In genomic region chr6:81817050-81817827, GRCm38 (mm10) we compare ENCODE assay signal across 10 mouse cellular contexts.
A peak's percentile ranks its signal among the peaks of the same experiment; 100 is the strongest.
DNase-seq lines count a peak whose midpoint lies in the region; ATAC-seq and TF ChIP-seq lines count a peak whose summit lies in the region.
"Had no signal": no experiment of that assay in that cellular context is flagged by ENCODE, and none has a peak within 500 bp of the region (broad histone marks: within the 10 kb centered on the region; RNA-seq: fewer than 3 reads in every experiment).

No protein-coding gene starts in this region.

- peak; percentile 76 for TF ChIP-seq CTCF in lung, embryonic 14.5 days (IDR thresholded peaks at IDR 0.05; ENCODE audit: low read depth)

- WGBS in forebrain, embryonic 12.5 days = 73% methylated on average over 9 of the region's 9 CpGs
- WGBS in lung, embryonic 14.5 days = 69% methylated on average over 9 of the region's 9 CpGs

- H3K9me3 ChIP-seq in forebrain, embryonic 12.5 days = no peaks in the 10 kb centered on the region
- no peaks in the 10 kb centered on the region for H3K9me3 ChIP-seq in lung, embryonic 14.5 days (ENCODE audit: low read depth, low read length)
- H3K9me3 ChIP-seq: embryonic facial prominence, embryonic 13.5 days had no signal

- no peak overlapping the region for H3K4me2 ChIP-seq in forebrain, embryonic 12.5 days
- H3K4me2 ChIP-seq in lung, embryonic 14.5 days = no peak overlapping the region
- H3K4me2 ChIP-seq: embryonic facial prominence, embryonic 13.5 days had no signal

- peak; percentile 74; the same call in 1 of the 2 replicates for ATAC-seq in forebrain, embryonic 12.5 days (ENCODE audit: low FRiP score)
- ATAC-seq in lung, embryonic 14.5 days (ENCODE audit: insufficient read depth) = 0 out of 2 replicates have a peak, but pooled peaks have one; percentile 28
- ATAC-seq in inflammation-experienced regulatory T-cells, adult 6 months = no peak

- no peaks in the 10 kb centered on the region for H3K36me3 ChIP-seq in forebrain, embryonic 12.5 days (replicated peaks)
- no peaks in the 10 kb centered on the region for H3K36me3 ChIP-seq in lung, embryonic 14.5 days (ENCODE audit: insufficient read depth)
- H3K36me3 ChIP-seq: embryonic facial prominence, embryonic 13.5 days had no signal

- peak; percentile 43 for DNase-seq in ovary, postnatal 14 days (ENCODE audit: low spot score)
- DNase-seq in ovary, postnatal 10 days (ENCODE audit: low spot score) = no peak
- DNase-seq in brain, embryonic 18.5 days (ENCODE audit: low read depth, low spot score) = peak; percentile 72
- DNase-seq in kidney, postnatal 14 days = peak; percentile 50
- peak; percentile 81 for DNase-seq in lung, embryonic 14.5 days
- DNase-seq in right cerebral cortex, adult 2 months (ENCODE audit: low spot score in 2 of 2) = peak; percentile 85 to 89

- no peak overlapping the region for H3K27ac ChIP-seq in forebrain, embryonic 12.5 days
- H3K27ac ChIP-seq in lung, embryonic 14.5 days (ENCODE audit: low read depth) = no peak overlapping the region
- H3K27ac ChIP-seq: embryonic facial prominence, embryonic 13.5 days had no signal

- no peaks in the 10 kb centered on the region for H3K4me1 ChIP-seq in forebrain, embryonic 12.5 days
- H3K4me1 ChIP-seq in lung, embryonic 14.5 days (ENCODE audit: insufficient read depth) = no peaks in the 10 kb centered on the region
- H3K4me1 ChIP-seq: embryonic facial prominence, embryonic 13.5 days had no signal

- H3K4me3 ChIP-seq in forebrain, embryonic 12.5 days (replicated peaks) = no peak overlapping the region
- H3K4me3 ChIP-seq in lung, embryonic 14.5 days (ENCODE audit: low read depth, low read length) = no peak overlapping the region
- H3K4me3 ChIP-seq: embryonic facial prominence, embryonic 13.5 days; myocyte had no signal

- no peak overlapping the region for H3K9ac ChIP-seq in forebrain, embryonic 12.5 days
- no peak overlapping the region for H3K9ac ChIP-seq in lung, embryonic 14.5 days
- H3K9ac ChIP-seq: embryonic facial prominence, embryonic 13.5 days had no signal

- H3K27me3 ChIP-seq in forebrain, embryonic 12.5 days = no peaks in the 10 kb centered on the region
- H3K27me3 ChIP-seq in lung, embryonic 14.5 days (ENCODE audit: insufficient read depth, low read length) = no peaks in the 10 kb centered on the region
- H3K27me3 ChIP-seq: embryonic facial prominence, embryonic 13.5 days had no signal
